Mouse (Mus musculus) stomach, postnatal 0 days (tissue): ENCODE measurements around the gene Cmip.

Source experiments
- CTCF ChIP-seq: IDR thresholded peaks from 2 replicates; pipeline ENCODE4 v1.5.1; 2016; ENCODE audit warnings: antibody characterized with exemption, low read depth, mild to moderate bottlenecking, moderate library complexity
- EP300 ChIP-seq: optimal IDR thresholded peaks from 2 replicates; pipeline ENCODE3; 2016; ENCODE audit warnings: antibody characterized with exemption

GRCm38 (mm10) chr8:117488246-117489005, 231.6 kb downstream of the Cmip start:
- no peak for TF ChIP-seq EP300
- no peak for TF ChIP-seq CTCF
